Mouse (Mus musculus) megakaryocyte, embryonic 14.5 days (primary cell): ENCODE results near the gene Ascl1.

Experiments
- FLI1 ChIP-seq: IDR thresholded peaks from 2 replicates; pipeline ENCODE4 v1.6.1; 2012; ENCODE audit warnings: low read length, inconsistent platforms, mixed read lengths
- GATA1 ChIP-seq: IDR thresholded peaks from 3 replicates; pipeline ENCODE4 v1.6.1; 2012; ENCODE audit warnings: mixed read lengths, low read length, inconsistent platforms, borderline replicate concordance

DNA sequence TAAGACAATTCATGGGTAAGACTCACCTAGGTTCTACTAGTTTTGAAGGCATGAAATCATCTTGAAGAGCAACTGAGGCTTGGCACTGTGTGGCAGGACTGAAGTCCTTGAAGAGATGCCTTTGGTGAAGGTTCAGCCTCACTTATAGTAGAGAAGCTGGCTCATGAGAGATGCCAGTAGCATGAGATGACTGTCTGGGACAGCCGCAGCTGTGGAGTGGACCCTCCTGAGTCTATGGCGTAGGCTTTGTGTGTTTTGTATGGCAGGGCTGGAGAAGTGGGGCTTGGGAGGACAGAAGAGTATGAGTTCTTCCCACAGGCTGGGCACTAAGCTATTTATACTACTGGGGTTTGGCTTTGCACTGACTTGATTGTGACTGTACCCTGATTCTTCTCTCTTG is 3.6 kb upstream of the Ascl1 start:
- TF ChIP-seq GATA1, result no peak
- TF ChIP-seq FLI1, result no peak
